Mouse (Mus musculus) embryo, embryonic 11.5 days (tissue): ENCODE data around the gene BC048562.

Experiments used
- DNase-seq: peaks from one replicate; pipeline ENCODE4 v3.0.0-alpha.2; 2012; ENCODE audit warnings: low read depth, low spot score

BC048562 gene

GRCm38 (mm10) chr9:108450292-108451169, 14.2 kb downstream of the BC048562 start:
- DNase-seq = peak; percentile 42

DNA sequence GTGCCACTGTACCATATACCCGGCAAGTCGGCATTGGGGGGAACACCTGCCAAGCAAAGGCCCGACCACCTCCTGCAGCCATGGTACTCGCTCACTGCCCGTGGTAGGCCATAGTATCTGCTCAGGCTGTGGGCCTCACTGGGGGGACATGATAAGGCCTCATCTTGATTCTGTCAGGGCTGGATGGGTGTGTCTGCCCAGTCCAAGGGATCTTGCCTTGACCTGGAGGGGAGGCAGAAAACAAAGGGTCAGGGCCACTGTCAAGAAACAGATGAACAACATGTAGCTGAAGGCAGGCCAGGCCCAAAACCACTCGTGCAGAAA, 14.8 kb downstream of the BC048562 start:
- DNase-seq = no peak

DNA sequence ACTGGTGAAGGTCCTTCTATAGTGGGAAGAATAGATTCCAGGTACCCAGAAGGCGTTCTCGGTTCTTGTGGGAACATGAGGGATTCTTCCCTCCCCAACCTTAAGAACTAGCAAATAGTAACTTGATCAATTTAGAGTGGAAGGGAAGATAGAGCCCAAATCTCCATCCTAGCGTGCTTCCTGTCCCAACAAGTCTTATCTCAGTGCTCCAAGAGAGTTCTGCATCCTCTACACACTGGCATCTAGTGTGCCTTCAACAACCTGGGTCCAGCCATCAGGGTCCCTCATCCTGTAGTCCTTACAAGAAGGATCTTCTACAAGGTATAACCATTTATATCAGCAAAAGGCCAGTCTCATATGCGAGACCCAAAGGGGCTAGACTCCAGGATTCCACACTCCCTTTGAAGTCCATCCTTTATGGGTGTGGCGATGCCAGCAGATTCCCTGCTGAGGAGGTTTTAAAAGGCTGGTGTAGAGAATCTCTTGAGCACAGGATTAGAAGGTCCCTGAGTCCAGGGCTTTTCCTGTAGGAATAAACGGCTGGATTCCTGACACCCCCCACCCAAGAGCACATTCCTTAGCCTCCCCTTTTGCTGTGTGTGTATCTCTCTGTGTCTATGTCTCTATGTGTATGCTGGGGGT, 15.4 kb downstream of the BC048562 start:
- no peak for DNase-seq

- peak; percentile 85 for DNase-seq
These were observed 16.1 kb downstream of the BC048562 start for GRCm38 (mm10) chr9:108452291-108452906.

- no peak for DNase-seq
These were observed 16.6 kb downstream of the BC048562 start for GRCm38 (mm10) chr9:108452911-108453310.

DNA sequence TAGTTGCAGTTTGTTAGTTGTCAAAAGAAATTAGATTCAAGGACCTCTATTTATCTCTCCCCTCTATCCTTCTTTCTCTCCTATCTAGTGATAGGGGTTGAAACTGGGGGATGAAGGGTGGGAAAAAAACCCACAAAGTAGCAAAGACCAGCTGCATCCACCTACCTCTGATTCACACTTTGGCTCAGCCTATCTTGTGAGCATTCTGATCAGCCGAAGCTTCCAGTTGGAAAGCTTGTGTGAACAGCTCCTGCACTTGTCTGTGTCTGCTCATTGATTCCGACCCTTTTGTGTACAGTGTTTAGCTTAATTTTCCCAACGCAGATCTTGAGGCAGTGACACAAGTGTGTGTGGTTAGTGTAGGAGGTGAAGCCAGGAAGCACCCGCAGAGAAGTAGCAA, 17.2 kb downstream of the BC048562 start:
- DNase-seq = no peak

DNA sequence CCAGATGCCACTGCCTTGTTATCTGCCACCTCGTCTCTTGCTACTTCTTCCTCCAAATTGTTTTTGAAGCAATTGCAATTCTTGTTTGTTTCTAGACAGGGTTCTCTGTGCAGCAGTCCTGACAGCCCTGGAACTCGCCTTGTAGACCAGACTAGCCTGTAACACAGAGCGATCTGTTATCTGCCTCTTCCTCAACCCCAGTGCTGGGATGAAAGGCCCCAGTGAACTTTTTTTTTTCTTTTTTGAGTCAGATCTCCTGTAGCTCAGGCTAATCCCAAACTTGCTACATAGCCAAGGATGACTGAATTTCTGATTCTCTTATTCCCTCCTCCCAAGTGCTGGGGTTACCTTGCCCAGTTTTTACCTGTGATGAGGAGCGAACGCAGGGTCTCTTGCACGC, 18.1 kb downstream of the BC048562 start:
- no peak for DNase-seq

- DNase-seq = no peak
These were observed 19.7 kb downstream of the BC048562 start for GRCm38 (mm10) chr9:108455747-108456571.

DNA sequence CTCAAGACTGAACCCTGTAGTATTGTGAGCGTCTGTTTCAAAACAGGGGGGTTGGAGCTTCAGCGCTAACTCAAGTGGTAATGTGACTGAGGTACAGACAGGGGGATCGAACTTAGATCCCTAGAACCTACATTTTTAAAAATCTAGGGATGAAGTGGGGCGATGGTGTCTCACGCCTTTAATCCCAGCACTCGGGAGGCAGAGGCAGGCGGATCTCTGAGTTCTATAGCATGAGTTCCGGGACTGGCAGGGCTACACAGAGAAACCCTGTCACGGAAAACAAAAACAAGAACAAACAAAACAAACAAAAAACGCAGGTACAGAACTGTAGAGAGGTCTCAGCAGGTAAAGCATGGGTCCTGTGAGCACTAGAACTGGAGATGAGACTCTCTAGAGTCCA, 20.7 kb downstream of the BC048562 start:
- no peak for DNase-seq

- no peak for DNase-seq
These were observed 23.6 kb downstream of the BC048562 start for GRCm38 (mm10) chr9:108459939-108460318.

- DNase-seq = peak; percentile 77
These were observed 24.3 kb downstream of the BC048562 start, which contains the start of gene Ccdc71 for GRCm38 (mm10) chr9:108460319-108461178. Gene Ccdc71 (plus strand): TSS chr9:108460527.

GRCm38 (mm10) chr9:108461181-108461631, 24.9 kb downstream of the BC048562 start, which contains the start of gene Klhdc8b:
Gene Klhdc8b (minus strand): TSS chr9:108461581.
- DNase-seq = no peak

- no peak for DNase-seq
These were observed 25.4 kb downstream of the BC048562 start for GRCm38 (mm10) chr9:108461675-108462074.

DNA sequence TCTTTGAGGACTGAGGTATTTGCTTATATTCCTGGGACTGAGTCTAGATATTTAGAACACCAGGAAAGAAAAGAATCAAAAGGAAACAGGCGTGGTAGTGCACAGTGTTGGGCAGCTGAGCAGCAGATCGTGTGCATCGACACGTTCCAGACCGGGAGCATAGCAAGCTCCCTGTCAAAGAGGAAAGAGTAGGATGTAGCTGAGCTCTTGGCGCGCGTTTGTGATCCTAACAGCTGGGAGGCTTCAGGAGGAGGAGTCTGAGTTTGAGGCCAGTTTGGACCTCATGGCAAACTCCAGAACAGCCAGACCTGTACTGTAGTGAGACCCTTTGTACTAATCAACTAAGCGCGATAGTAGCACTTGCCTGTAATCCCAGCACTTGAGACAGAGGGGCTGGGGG, 25.9 kb downstream of the BC048562 start:
- DNase-seq = no peak

- DNase-seq = no peak
These were observed 27.4 kb downstream of the BC048562 start for GRCm38 (mm10) chr9:108463713-108464112.

DNA sequence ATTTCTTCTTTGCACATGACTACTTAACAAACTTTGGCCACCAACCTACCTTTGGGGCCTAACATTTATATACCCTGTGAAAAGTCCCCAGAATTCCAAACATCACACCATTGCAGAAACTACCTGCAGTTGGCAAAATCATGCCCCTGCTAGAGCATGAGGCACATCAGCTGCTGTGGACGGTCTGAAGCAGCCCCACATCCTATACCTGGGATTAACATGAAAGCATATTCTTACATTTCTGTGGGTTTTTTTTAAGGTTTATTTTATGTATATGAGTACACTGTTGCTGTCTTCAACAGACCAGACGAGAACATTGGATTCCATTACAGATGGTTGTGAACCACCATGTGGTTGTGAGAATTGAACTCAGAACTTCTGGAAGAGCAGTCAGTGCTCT, 29.9 kb downstream of the BC048562 start:
- no peak for DNase-seq

GRCm38 (mm10) chr9:108469430-108469829, 33.1 kb downstream of the BC048562 start:
- no peak for DNase-seq

GRCm38 (mm10) chr9:108469845-108470244, 33.6 kb downstream of the BC048562 start:
- no peak for DNase-seq

- DNase-seq = no peak
These were observed 38.2 kb downstream of the BC048562 start for GRCm38 (mm10) chr9:108474528-108474927.

GRCm38 (mm10) chr9:108478638-108479156, 42.4 kb downstream of the BC048562 start:
- DNase-seq = peak; percentile 75
